Mouse (Mus musculus) gastrocnemius, postnatal 4 days (tissue): ENCODE measurements around the gene Cfap97d1. TPM values are rescaled to one million over a fixed set of nuclear protein-coding genes. Genes with fewer than 3 reads are reported as not detected.

Experiments
- DNase-seq, 2 experiments: peaks; one replicate each; pipeline ENCODE4 v3.0.0; 2021 to 2022; ENCODE audit warnings: low spot score in 2 of 2, mixed read lengths in 2 of 2
- total RNA-seq, 2 experiments: library from RNA; stranded (reverse); gene quantifications; 2 replicates each; pipeline ENCODE4 v1.2.3; 2021

Cfap97d1 gene
- total RNA-seq, 2 experiments from 2014 or later: not detected

- no peak for DNase-seq
Measured at GRCm38 (mm10) chr11:102008954-102009637, 25.0 kb downstream of the Cfap97d1 start.

- DNase-seq: no peak
Measured at GRCm38 (mm10) chr11:102010140-102010539, 26.1 kb downstream of the Cfap97d1 start.

- no peak for DNase-seq
Measured at GRCm38 (mm10) chr11:102011510-102011909, 27.4 kb downstream of the Cfap97d1 start.

- no peak for DNase-seq
Measured at GRCm38 (mm10) chr11:102013201-102013600, 29.1 kb downstream of the Cfap97d1 start.

- no peak for DNase-seq
Measured at GRCm38 (mm10) chr11:102015472-102015871, 31.4 kb downstream of the Cfap97d1 start.

GRCm38 (mm10) chr11:102016136-102016535, 32.1 kb downstream of the Cfap97d1 start:
- DNase-seq: no peak

GRCm38 (mm10) chr11:102019736-102020135, 35.7 kb downstream of the Cfap97d1 start:
- DNase-seq: no peak

GRCm38 (mm10) chr11:102021196-102021595, 37.1 kb downstream of the Cfap97d1 start:
- no peak for DNase-seq

GRCm38 (mm10) chr11:102023406-102023805, 39.3 kb downstream of the Cfap97d1 start:
- DNase-seq: no peak

GRCm38 (mm10) chr11:102024084-102024758, 40.1 kb downstream of the Cfap97d1 start:
- no peak for DNase-seq

- DNase-seq: no peak
Measured at GRCm38 (mm10) chr11:102024875-102025274, 40.8 kb downstream of the Cfap97d1 start.

GRCm38 (mm10) chr11:102025354-102025753, 41.3 kb downstream of the Cfap97d1 start:
- DNase-seq: no peak

GRCm38 (mm10) chr11:102025991-102026660, 42.0 kb downstream of the Cfap97d1 start:
- peak in 1 of 2 experiments; percentile 29 for DNase-seq

- DNase-seq: peak; percentile 48 to 70
Measured at GRCm38 (mm10) chr11:102026694-102027360, 42.7 kb downstream of the Cfap97d1 start.

GRCm38 (mm10) chr11:102027361-102028017, 43.4 kb downstream of the Cfap97d1 start:
- DNase-seq: no peak

GRCm38 (mm10) chr11:102028087-102028816, 44.2 kb downstream of the Cfap97d1 start, which contains the start of gene Mpp3:
Gene Mpp3 (minus strand): TSS chr11:102028461.
- DNase-seq: no peak

- no peak for DNase-seq
Measured at GRCm38 (mm10) chr11:102029304-102029703, 45.2 kb downstream of the Cfap97d1 start.

GRCm38 (mm10) chr11:102029966-102030365, 45.9 kb downstream of the Cfap97d1 start:
- DNase-seq: no peak

- DNase-seq: no peak
Measured at GRCm38 (mm10) chr11:102031149-102031548, 47.1 kb downstream of the Cfap97d1 start.

- DNase-seq: no peak
Measured at GRCm38 (mm10) chr11:102033055-102033591, 49.0 kb downstream of the Cfap97d1 start.
